Mouse (Mus musculus): ENCODE measurements around the gene Cyp2j13.
A peak's percentile ranks its signal among the peaks of the same experiment; 100 is the strongest.
"Not testable (repeated sequence)": the region's sequence is repeated elsewhere in the genome, so short reads cannot be mapped to it uniquely, and the experiment has no call there.

Cyp2j13 gene

GRCm38 (mm10) chr4:96077261-96078125, at the start of gene Cyp2j13:
Gene Cyp2j13, minus strand, starts transcription at chr4:96077546.
- DNase-seq: peak; percentile 6

DNA sequence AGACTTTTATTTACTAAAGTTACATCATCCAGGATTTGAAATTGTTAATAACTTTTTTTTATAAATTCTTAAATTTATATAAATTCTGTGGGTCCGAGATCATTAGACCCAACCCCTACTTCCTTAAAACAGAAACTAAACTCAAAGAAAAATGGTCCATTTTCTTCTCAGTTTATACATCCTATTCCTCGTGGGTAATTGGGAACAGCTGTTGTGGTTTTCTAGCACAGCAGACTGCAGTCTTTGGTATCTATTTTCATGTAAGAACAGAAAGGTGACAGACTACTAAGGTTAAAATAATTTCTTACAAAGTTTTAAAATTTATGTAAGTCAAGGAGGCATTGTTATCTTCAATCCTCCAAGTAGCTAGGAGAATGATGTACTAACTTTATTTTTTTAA, 19.5 kb upstream of the Cyp2j13 start:
- no peak for DNase-seq

DNA sequence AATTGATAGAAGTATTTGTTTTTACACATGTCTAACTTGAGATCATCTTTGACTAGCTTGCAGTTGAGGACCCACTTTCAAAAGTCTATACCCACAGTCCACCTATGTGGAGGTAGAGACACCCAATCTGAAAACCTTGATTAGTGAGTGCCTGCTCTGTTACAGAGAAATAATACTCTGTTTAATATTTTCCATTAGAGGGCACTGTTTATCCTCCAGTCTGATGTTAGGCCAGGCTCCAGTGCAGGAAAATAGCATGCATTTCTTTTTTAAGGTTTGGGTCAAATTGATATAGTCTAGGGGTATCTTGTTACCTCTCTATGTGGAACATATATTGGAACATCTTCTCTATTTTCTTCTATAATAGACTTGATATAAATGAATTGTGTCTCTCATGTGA, 14.5 kb upstream of the Cyp2j13 start:
- no peak for DNase-seq

DNA sequence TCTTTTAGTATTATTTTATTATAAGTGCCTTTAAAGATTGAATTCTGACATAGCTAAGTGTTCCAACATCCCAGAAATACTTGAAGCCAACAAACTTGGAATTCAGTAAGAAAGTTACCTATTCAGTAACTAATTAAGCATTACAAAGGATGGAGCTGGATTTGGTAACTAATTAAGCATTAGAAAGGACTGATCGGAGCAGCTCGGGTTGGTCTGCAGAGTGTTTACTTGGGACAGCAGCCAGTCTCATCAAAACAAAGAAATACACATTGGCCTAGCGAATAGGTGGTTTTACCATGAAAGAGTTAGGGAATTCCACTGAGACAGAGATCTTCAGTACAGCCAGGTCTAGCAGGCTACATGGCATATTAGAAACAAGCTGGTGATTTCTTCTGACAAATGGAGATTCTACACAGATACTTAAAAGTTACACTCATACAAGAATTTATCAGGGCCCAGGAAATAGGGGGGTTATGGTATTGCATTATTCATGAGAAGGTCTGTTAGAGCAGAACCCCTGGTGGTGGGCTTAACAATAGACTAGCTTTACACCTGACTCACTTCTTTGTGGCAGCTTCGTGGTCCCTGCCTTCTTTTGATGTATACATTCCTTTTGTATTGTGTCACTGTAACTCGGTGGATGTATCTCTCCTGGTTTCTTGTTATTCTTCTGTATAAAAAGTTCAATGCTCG, 12.2 kb upstream of the Cyp2j13 start:
- DNase-seq: not testable (repeated sequence)

DNA sequence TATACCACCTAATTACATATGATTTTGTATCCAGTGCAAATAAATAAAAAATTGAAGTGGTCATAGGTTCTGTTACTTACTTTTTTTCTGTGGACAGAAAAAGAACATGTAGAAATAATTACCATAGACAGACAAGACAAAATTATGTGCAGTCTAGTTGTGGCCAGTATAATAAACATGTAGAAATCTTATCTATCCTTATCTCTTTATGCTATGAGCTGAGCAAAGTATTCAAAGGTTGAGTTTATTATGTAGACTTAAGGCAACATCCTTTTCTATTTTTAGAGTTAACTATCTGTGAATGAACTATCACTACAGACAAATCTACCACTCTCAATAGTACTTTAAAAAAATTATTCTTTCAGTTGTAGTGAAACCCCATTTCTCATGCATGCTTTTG, 962 bp upstream of the Cyp2j13 start:
- no peak for DNase-seq

DNA sequence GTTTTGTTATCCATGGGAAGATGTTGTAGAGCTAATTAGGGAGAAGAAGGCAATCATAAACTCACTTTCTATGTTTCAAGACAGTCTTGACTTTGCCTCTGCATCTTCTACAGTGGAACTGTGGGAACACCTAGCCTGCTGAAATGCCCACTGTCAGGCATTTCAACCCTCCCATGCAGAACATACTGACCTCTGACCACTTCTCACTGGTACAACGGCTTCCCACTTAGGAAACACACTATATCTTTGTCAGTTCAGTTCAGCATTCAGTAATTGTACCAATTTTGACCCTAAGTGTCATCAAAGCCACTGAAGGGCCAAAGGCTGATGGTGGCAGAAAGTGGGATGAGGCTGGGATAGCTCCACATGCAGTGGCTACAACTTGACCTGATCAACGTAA, 15.3 kb downstream of the Cyp2j13 start:
- DNase-seq: no peak

DNA sequence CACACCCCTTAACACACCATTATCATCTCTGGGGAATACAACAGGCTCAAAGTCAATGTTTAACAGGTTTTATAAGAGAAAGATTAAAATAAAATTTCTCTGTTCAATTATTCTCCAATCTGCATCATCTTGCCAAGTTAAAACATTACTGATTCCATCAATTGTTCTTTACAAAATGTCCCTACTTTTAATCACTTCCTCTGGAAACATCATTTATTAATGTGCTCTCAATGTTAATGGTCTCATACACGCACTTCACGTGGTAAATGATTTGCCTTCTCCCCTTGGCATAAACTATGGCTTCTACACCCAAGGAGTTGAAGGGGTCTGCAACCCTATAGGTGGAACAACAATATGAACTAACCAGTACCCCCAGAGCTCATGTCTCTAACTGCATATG, 17.2 kb downstream of the Cyp2j13 start:
- DNase-seq: no peak

DNA sequence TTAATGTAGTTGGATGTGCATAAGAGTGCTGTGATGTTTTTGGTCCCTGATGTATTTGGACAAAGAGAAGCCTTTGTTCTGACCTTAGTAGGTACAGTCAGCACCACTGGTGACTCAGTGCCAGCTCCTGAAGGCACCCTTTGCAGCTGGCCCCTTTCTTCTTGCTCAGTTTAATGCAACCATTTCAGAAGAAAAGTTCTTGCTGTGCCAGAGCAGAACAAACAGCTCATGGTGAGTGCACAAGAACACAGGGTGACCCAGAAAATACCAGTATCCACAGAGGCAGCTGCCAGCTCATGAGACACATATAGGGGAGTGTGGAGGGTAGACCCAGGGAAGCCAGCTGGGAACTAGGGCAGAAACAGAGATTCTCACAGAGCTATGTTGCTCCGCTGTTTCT, 48.9 kb downstream of the Cyp2j13 start:
- DNase-seq: no peak

- no peak for DNase-seq
These were observed 54.5 kb downstream of the Cyp2j13 start for GRCm38 (mm10) chr4:96022803-96023202.

DNA sequence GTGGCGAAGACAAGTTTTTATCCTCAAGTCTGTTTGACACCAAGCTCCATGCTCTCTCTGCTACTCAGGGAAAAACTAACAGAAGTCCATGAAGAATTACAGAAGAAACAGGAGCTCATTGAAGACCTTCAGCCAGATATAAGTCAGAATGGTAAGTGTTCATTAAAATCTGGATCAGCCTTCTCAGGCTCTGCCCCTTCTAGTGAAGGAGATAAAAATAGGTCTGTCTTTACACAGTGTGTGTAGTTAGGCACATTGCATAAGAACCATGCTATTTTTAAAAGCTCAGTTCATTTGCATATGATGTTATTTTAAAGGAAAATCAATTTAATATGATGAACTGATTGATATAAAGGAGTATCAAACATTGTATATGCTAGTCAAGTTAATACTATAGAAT, 60.5 kb downstream of the Cyp2j13 start:
- DNase-seq: no peak

GRCm38 (mm10) chr4:95982221-95982620, 95.1 kb downstream of the Cyp2j13 start:
- not testable (repeated sequence) for DNase-seq

Data from thymus, postnatal 4 days (tissue).